Mouse (Mus musculus): ENCODE results near the gene Spink2. TPM values are rescaled to one million over a fixed set of nuclear protein-coding genes. Genes with fewer than 3 reads are reported as not detected.
A peak's percentile ranks its signal among the peaks of the same experiment; 100 is the strongest.
"Not testable (repeated sequence)": the region's sequence is repeated elsewhere in the genome, so short reads cannot be mapped to it uniquely, and the experiment has no call there.

Gene Spink2
- total RNA-seq, 2 experiments from 2014 or later: 0.49 TPM; not detected in 1

- DNase-seq: peak; percentile 59 to 62
Observed at GRCm38 (mm10) chr5:77193951-77194350, 17.3 kb downstream of the Spink2 start.

GRCm38 (mm10) chr5:77193266-77193665 lies 18.0 kb downstream of the Spink2 start:
- no peak for DNase-seq

GRCm38 (mm10) chr5:77191631-77192030 lies 19.6 kb downstream of the Spink2 start:
- no peak for DNase-seq

GRCm38 (mm10) chr5:77191106-77191505 lies 20.2 kb downstream of the Spink2 start:
- no peak for DNase-seq

- no peak for DNase-seq
Observed at GRCm38 (mm10) chr5:77188738-77189137, 22.5 kb downstream of the Spink2 start.

GRCm38 (mm10) chr5:77185351-77185750 lies 25.9 kb downstream of the Spink2 start:
- no peak for DNase-seq

GRCm38 (mm10) chr5:77183876-77184275 lies 27.4 kb downstream of the Spink2 start:
- not testable (repeated sequence) for DNase-seq

GRCm38 (mm10) chr5:77183338-77183737 lies 27.9 kb downstream of the Spink2 start:
- DNase-seq: no peak

GRCm38 (mm10) chr5:77181508-77181907 lies 29.8 kb downstream of the Spink2 start:
- no peak for DNase-seq

GRCm38 (mm10) chr5:77178976-77179375 lies 32.3 kb downstream of the Spink2 start:
- DNase-seq: no peak

- no peak for DNase-seq
Observed at GRCm38 (mm10) chr5:77178008-77178407, 33.3 kb downstream of the Spink2 start.

- DNase-seq: no peak
Observed at GRCm38 (mm10) chr5:77174779-77175178, 36.5 kb downstream of the Spink2 start.

GRCm38 (mm10) chr5:77170593-77170992 lies 40.7 kb downstream of the Spink2 start:
- DNase-seq: peak in 1 of 2 experiments; percentile 16

GRCm38 (mm10) chr5:77167306-77167945 lies 43.8 kb downstream of the Spink2 start:
- no peak for DNase-seq

- no peak for DNase-seq
Observed at GRCm38 (mm10) chr5:77165703-77166625, 45.3 kb downstream of the Spink2 start.

- no peak for DNase-seq
Observed at GRCm38 (mm10) chr5:77163597-77163996, 47.7 kb downstream of the Spink2 start.

GRCm38 (mm10) chr5:77162566-77162965 lies 48.7 kb downstream of the Spink2 start:
- no peak for DNase-seq

- DNase-seq: no peak
Observed at GRCm38 (mm10) chr5:77157777-77158540, 53.3 kb downstream of the Spink2 start.

- DNase-seq: no peak
Observed at GRCm38 (mm10) chr5:77156938-77157337, 54.3 kb downstream of the Spink2 start.

GRCm38 (mm10) chr5:77155526-77155925 lies 55.7 kb downstream of the Spink2 start:
- DNase-seq: no peak

Data from adrenal gland, postnatal 36 days (tissue).